Mouse (Mus musculus) limb, embryonic 11.5 days (tissue): ENCODE data around the gene Etl4. TPM values are rescaled to one million over a fixed set of nuclear protein-coding genes. Genes with fewer than 3 reads are reported as not detected.

ENCODE experiments used
- ATAC-seq: fragments of 200-750 bp; cut with Nextera tagmentation; 2 replicates; pipeline ENCODE4 v1.8.0; 2017; ENCODE audit warnings: low read depth; ENCODE audit not compliant: insufficient number of reproducible peaks, low FRiP score, low TSS enrichment
- DNase-seq: peaks from one replicate; pipeline ENCODE4 v3.0.0-alpha.2; 2015; ENCODE audit warnings: low spot score
- H3K27ac ChIP-seq: fragments of 300-500 bp; sonication (generic); replicated peaks from 2 replicates; pipeline ENCODE4 v1.5.1; 2014; ENCODE audit warnings: low read depth, mild to moderate bottlenecking, low read length
- H3K27me3 ChIP-seq: fragments of 300-500 bp; sonication (generic); 2 replicates; pipeline ENCODE4 v1.6.1; 2014; ENCODE audit warnings: mild to moderate bottlenecking, low read length, mixed read lengths; ENCODE audit not compliant: control insufficient read depth, insufficient read depth
- H3K36me3 ChIP-seq: fragments of 300-500 bp; sonication (generic); 2 replicates; pipeline ENCODE4 v1.6.1; 2014; ENCODE audit warnings: mild to moderate bottlenecking, low read length, moderate library complexity, mixed read lengths; ENCODE audit not compliant: control insufficient read depth, insufficient read depth
- H3K4me1 ChIP-seq: fragments of 300-500 bp; sonication (generic); 2 replicates; pipeline ENCODE4 v1.6.1; 2014; ENCODE audit warnings: low read length, mixed read lengths; ENCODE audit not compliant: control insufficient read depth, insufficient read depth
- H3K4me2 ChIP-seq: fragments of 300-500 bp; sonication (generic); 2 replicates; pipeline ENCODE4 v1.6.1; 2014; ENCODE audit warnings: low read depth, mild to moderate bottlenecking, moderate library complexity; ENCODE audit not compliant: severe bottlenecking
- H3K4me3 ChIP-seq: fragments of 300-500 bp; sonication (generic); 2 replicates; pipeline ENCODE4 v1.5.1; 2014; ENCODE audit warnings: low read depth, low read length
- H3K9ac ChIP-seq: fragments of 300-500 bp; sonication (generic); 2 replicates; pipeline ENCODE4 v1.6.1; 2014; ENCODE audit warnings: mild to moderate bottlenecking, low read length
- H3K9me3 ChIP-seq: fragments of 300-500 bp; sonication (generic); 2 replicates; pipeline ENCODE4 v1.6.1; 2016; ENCODE audit warnings: low read length; ENCODE audit not compliant: control insufficient read depth
- WGBS: fragments of 180-500 bp; shearing (Covaris S2); extraction: QIAGEN DNeasy Blood & Tissue Kit; methylation state at CpG from one replicate; pipeline ENCODE4 v1.1.7; 2014; 5-methylcytosine and 5-hydroxymethylcytosine counted together
- polyA plus RNA-seq: library from polyadenylated mRNA; unstranded; fragments of >200 nt; fragmentation: Nextera tagmentation; extraction: Ambion mirVana; gene quantifications from 2 replicates; pipeline ENCODE4 v1.2.1, GENCODE M21; 2014

Gene Etl4
- polyA plus RNA-seq, 1 experiment from 2014 or later, result 13.5 TPM

- no peaks in the 10 kb centered on the region for H3K27me3 ChIP-seq
- no peak for ATAC-seq
- no peak overlapping the region for H3K9ac ChIP-seq
- DNase-seq, result no peak
- H3K36me3 ChIP-seq, result no peaks in the 10 kb centered on the region
- H3K9me3 ChIP-seq, result no peaks in the 10 kb centered on the region
- no peak overlapping the region for H3K27ac ChIP-seq
- no peak overlapping the region for H3K4me2 ChIP-seq
- no peaks in the 10 kb centered on the region for H3K4me1 ChIP-seq
- H3K4me3 ChIP-seq, result no peak overlapping the region
- 93% methylated on average over 8 of the region's 8 CpGs for WGBS
Observed at GRCm38 (mm10) chr2:20629156-20629712, 719.7 kb downstream of the Etl4 start.

GRCm38 (mm10) chr2:20638604-20639003, 729.0 kb downstream of the Etl4 start:
- ATAC-seq (no peak), DNase-seq (no peak)
- H3K4me2 ChIP-seq, result no peak overlapping the region
- no peak overlapping the region for H3K27ac ChIP-seq
- WGBS, result 82% methylated on average over 3 of the region's 3 CpGs
- no peaks in the 10 kb centered on the region for H3K9me3 ChIP-seq
- H3K4me1 ChIP-seq, result no peaks in the 10 kb centered on the region
- no peak overlapping the region for H3K4me3 ChIP-seq
- H3K36me3 ChIP-seq, result no peaks in the 10 kb centered on the region
- no peaks in the 10 kb centered on the region for H3K27me3 ChIP-seq
- no peak overlapping the region for H3K9ac ChIP-seq

- Histone ChIP-seq H3K9ac (no peak overlapping the region), H3K4me1 (no peaks in the 10 kb centered on the region), H3K27ac (no peak overlapping the region), H3K4me2 (no peak overlapping the region), H3K4me3 (no peak overlapping the region), H3K9me3 (no peaks in the 10 kb centered on the region), H3K36me3 (no peaks in the 10 kb centered on the region), H3K27me3 (no peaks in the 10 kb centered on the region)
- ATAC-seq (no peak), DNase-seq (no peak)
- 87% methylated on average over 2 of the region's 2 CpGs for WGBS
Observed at GRCm38 (mm10) chr2:20639721-20640120, 730.1 kb downstream of the Etl4 start.

- no peak overlapping the region for H3K27ac ChIP-seq
- DNase-seq (no peak), ATAC-seq (no peak)
- no peaks in the 10 kb centered on the region for H3K27me3 ChIP-seq
- no peaks in the 10 kb centered on the region for H3K9me3 ChIP-seq
- no peak overlapping the region for H3K4me3 ChIP-seq
- H3K9ac ChIP-seq, result no peak overlapping the region
- no peaks in the 10 kb centered on the region for H3K36me3 ChIP-seq
- 66% methylated on average over 9 of the region's 9 CpGs for WGBS
- no peaks in the 10 kb centered on the region for H3K4me1 ChIP-seq
- no peak overlapping the region for H3K4me2 ChIP-seq
Observed at GRCm38 (mm10) chr2:20642818-20643217, 733.2 kb downstream of the Etl4 start.

- 19% methylated on average over 4 of the region's 4 CpGs for WGBS
- Histone ChIP-seq H3K4me1 (no peaks in the 10 kb centered on the region), H3K4me2 (no peak overlapping the region), H3K4me3 (no peak overlapping the region), H3K27me3 (no peaks in the 10 kb centered on the region), H3K36me3 (no peaks in the 10 kb centered on the region), H3K9ac (no peak overlapping the region), H3K9me3 (no peaks in the 10 kb centered on the region), H3K27ac (no peak overlapping the region)
- DNase-seq (no peak), ATAC-seq (no peak)
Observed at GRCm38 (mm10) chr2:20649817-20650216, 740.2 kb downstream of the Etl4 start.

GRCm38 (mm10) chr2:20653116-20653515, 743.5 kb downstream of the Etl4 start:
- DNase-seq, result no peak
- Histone ChIP-seq H3K4me3 (no peak overlapping the region), H3K4me2 (no peak overlapping the region), H3K36me3 (no peaks in the 10 kb centered on the region), H3K9me3 (no peaks in the 10 kb centered on the region), H3K4me1 (no peaks in the 10 kb centered on the region), H3K27me3 (no peaks in the 10 kb centered on the region), H3K9ac (no peak overlapping the region), H3K27ac (no peak overlapping the region)
- ATAC-seq, result no peak

GRCm38 (mm10) chr2:20654058-20654457, 744.5 kb downstream of the Etl4 start:
- no peaks in the 10 kb centered on the region for H3K27me3 ChIP-seq
- no peak overlapping the region for H3K4me3 ChIP-seq
- H3K4me1 ChIP-seq, result no peaks in the 10 kb centered on the region
- H3K27ac ChIP-seq, result no peak overlapping the region
- no peaks in the 10 kb centered on the region for H3K9me3 ChIP-seq
- H3K36me3 ChIP-seq, result no peaks in the 10 kb centered on the region
- 82% methylated on average over 8 of the region's 8 CpGs for WGBS
- DNase-seq, result no peak
- no peak overlapping the region for H3K4me2 ChIP-seq
- no peak for ATAC-seq
- H3K9ac ChIP-seq, result no peak overlapping the region

GRCm38 (mm10) chr2:20654598-20655340, 745.2 kb downstream of the Etl4 start:
- Histone ChIP-seq H3K4me1 (no peaks in the 10 kb centered on the region), H3K4me2 (no peak overlapping the region), H3K9me3 (no peaks in the 10 kb centered on the region), H3K36me3 (no peaks in the 10 kb centered on the region), H3K27me3 (no peaks in the 10 kb centered on the region), H3K27ac (no peak overlapping the region), H3K4me3 (no peak overlapping the region), H3K9ac (no peak overlapping the region)
- ATAC-seq (no peak), DNase-seq (no peak)
- 45% methylated on average over 9 of the region's 9 CpGs for WGBS

- no peak for ATAC-seq
- no peaks in the 10 kb centered on the region for H3K9me3 ChIP-seq
- no peak overlapping the region for H3K9ac ChIP-seq
- no peak for DNase-seq
- no peak overlapping the region for H3K4me2 ChIP-seq
- H3K27ac ChIP-seq, result no peak overlapping the region
- no peak overlapping the region for H3K4me3 ChIP-seq
- 42% methylated on average over 2 of the region's 2 CpGs for WGBS
- H3K4me1 ChIP-seq, result no peaks in the 10 kb centered on the region
- no peaks in the 10 kb centered on the region for H3K27me3 ChIP-seq
- no peaks in the 10 kb centered on the region for H3K36me3 ChIP-seq
Observed at GRCm38 (mm10) chr2:20655341-20655612, 745.7 kb downstream of the Etl4 start.
